Comparison of ENCODE assay signal across 34 mouse cellular contexts in the genomic region with DNA sequence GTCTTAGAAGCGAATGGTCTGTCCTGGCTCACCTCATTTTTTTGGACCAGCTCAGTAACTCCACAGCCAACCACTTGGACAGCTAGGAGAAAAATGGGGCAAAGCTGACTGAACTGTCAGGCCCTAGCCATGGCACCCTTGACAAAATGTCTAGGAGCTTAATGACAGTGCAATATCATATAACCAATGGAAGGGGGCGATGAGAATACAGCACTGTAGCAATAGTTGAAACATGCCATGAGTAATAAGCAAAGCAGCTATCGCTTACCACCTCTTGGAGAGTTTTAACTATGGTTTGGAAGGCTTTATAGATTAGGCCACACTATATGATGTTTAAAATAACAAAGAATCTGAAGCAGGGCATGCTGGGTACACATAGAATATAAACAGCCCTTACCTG. TPM values are rescaled to one million over a fixed set of nuclear protein-coding genes. Genes with fewer than 3 reads are reported as not detected.
DNase-seq lines count a peak whose midpoint lies in the region; ATAC-seq and TF ChIP-seq lines count a peak whose summit lies in the region.
"Had no signal": no experiment of that assay in that cellular context is flagged by ENCODE, and none has a peak within 500 bp of the region (broad histone marks: within the 10 kb centered on the region; RNA-seq: fewer than 3 reads in every experiment).

No protein-coding gene starts in this region.

- H3K27ac ChIP-seq in layer of hippocampus, adult 2 months = no peak overlapping the region
- no peak overlapping the region for H3K27ac ChIP-seq in neural tube, embryonic 15.5 days (replicated peaks)
- H3K27ac ChIP-seq in midbrain, embryonic 14.5 days (replicated peaks; ENCODE audit: low read depth, low read length) = no peak overlapping the region
- H3K27ac ChIP-seq: embryonic facial prominence, embryonic 10.5 days; embryonic facial prominence, embryonic 15.5 days; forebrain, embryonic 13.5 days; heart, embryonic 13.5 days; hindbrain, embryonic 14.5 days; liver, embryonic 13.5 days; midbrain, embryonic 12.5 days had no signal

- no peaks in the 10 kb centered on the region for H3K27me3 ChIP-seq in E14TG2a.4 (ENCODE audit: insufficient read depth, low read length)
- no peaks in the 10 kb centered on the region for H3K27me3 ChIP-seq in neural tube, embryonic 15.5 days (replicated peaks)
- H3K27me3 ChIP-seq in midbrain, embryonic 14.5 days (ENCODE audit: control insufficient read depth, insufficient read depth, low read length) = no peaks in the 10 kb centered on the region
- H3K27me3 ChIP-seq: embryonic facial prominence, embryonic 15.5 days; forebrain, embryonic 13.5 days; heart, embryonic 13.5 days; liver, embryonic 13.5 days; megakaryocyte, embryonic 14.5 days; midbrain, embryonic 12.5 days had no signal

- no peak overlapping the region for H3K4me2 ChIP-seq in neural tube, embryonic 15.5 days
- H3K4me2 ChIP-seq in midbrain, embryonic 14.5 days (ENCODE audit: low read length) = no peak overlapping the region
- H3K4me2 ChIP-seq: embryonic facial prominence, embryonic 15.5 days; forebrain, embryonic 13.5 days; heart, embryonic 13.5 days; hindbrain, embryonic 14.5 days; liver, embryonic 13.5 days; midbrain, embryonic 12.5 days had no signal

- H3K9me3 ChIP-seq in E14TG2a.4 (ENCODE audit: low read length) = no peaks in the 10 kb centered on the region
- no peaks in the 10 kb centered on the region for H3K9me3 ChIP-seq in neural tube, embryonic 15.5 days (replicated peaks)
- H3K9me3 ChIP-seq in midbrain, embryonic 14.5 days (ENCODE audit: control insufficient read depth, low read length) = no peaks in the 10 kb centered on the region
- H3K9me3 ChIP-seq: embryonic facial prominence, embryonic 10.5 days; embryonic facial prominence, embryonic 15.5 days; forebrain, embryonic 13.5 days; heart, embryonic 13.5 days; liver, embryonic 13.5 days; megakaryocyte, embryonic 14.5 days; midbrain, embryonic 12.5 days had no signal

- TF ChIP-seq CTCF in layer of hippocampus, adult 2 months (conservative IDR thresholded peaks at IDR 0.05) = peak; percentile 69
- peak; percentile 49 for TF ChIP-seq CTCF in E14TG2a.4 (conservative IDR thresholded peaks at IDR 0.05; ENCODE audit: low read length)

- DNase-seq in layer of hippocampus, adult 2 months (ENCODE audit: low spot score in 2 of 2) = no peak
- DNase-seq in layer of hippocampus, adult 9-10 months (ENCODE audit: low spot score) = no peak
- DNase-seq in R1 (ENCODE audit: low read depth, low spot score) = peak; percentile 42
- no peak for DNase-seq in spleen, postnatal 10 days (ENCODE audit: low spot score in 2 of 2)
- no peak for DNase-seq in midbrain, embryonic 14.5 days
- DNase-seq: adrenal gland, postnatal 14 days; B cell, adult 2 months; cerebellum, adult 8-10 months; cerebellum, postnatal 25 days; gastrocnemius, postnatal 36 days; heart, adult 18-20 months; heart, postnatal 10 days; kidney, adult 9 months; kidney, postnatal 10 days; left cerebral cortex, postnatal 4 days; liver, embryonic 13.5 days; lung, adult 18-20 months; lung, postnatal 4 days; right cerebral cortex, adult 18-20 months; spleen, adult 18-20 months; thymus, adult 2 months; thymus, postnatal 36 days had no signal

- ATAC-seq in neural tube, embryonic 15.5 days (ENCODE audit: low FRiP score) = no peak
- no peak for ATAC-seq in midbrain, embryonic 14.5 days (ENCODE audit: low FRiP score, low TSS enrichment)
- ATAC-seq: forebrain, embryonic 13.5 days; intestine, postnatal 0 days; lung, postnatal 0 days had no signal

- WGBS in neural tube, embryonic 15.5 days = 98% methylated on average over 3 of the region's 3 CpGs
- WGBS in midbrain, embryonic 14.5 days = 98% methylated on average over 3 of the region's 3 CpGs

- H3K36me3 ChIP-seq in E14TG2a.4 (ENCODE audit: insufficient read depth, low read length) = peaks cover 51% of the 10 kb centered on the region
- H3K36me3 ChIP-seq in neural tube, embryonic 15.5 days = peaks cover 60% of the 10 kb centered on the region
- peaks cover 67% of the 10 kb centered on the region for H3K36me3 ChIP-seq in midbrain, embryonic 14.5 days (ENCODE audit: control insufficient read depth, insufficient read depth, low read length)

- no peak overlapping the region for H3K9ac ChIP-seq in neural tube, embryonic 15.5 days (replicated peaks)
- no peak overlapping the region for H3K9ac ChIP-seq in midbrain, embryonic 14.5 days (replicated peaks; ENCODE audit: low read length)
- H3K9ac ChIP-seq: embryonic facial prominence, embryonic 15.5 days; forebrain, embryonic 13.5 days; heart, embryonic 13.5 days; hindbrain, embryonic 14.5 days; liver, embryonic 13.5 days; midbrain, embryonic 12.5 days had no signal

- H3K4me3 ChIP-seq in layer of hippocampus, adult 2 months = no peak overlapping the region
- H3K4me3 ChIP-seq in E14TG2a.4 (replicated peaks; ENCODE audit: low read length) = no peak overlapping the region
- H3K4me3 ChIP-seq in neural tube, embryonic 15.5 days (replicated peaks) = no peak overlapping the region
- H3K4me3 ChIP-seq in midbrain, embryonic 14.5 days (replicated peaks; ENCODE audit: low read depth, low read length) = no peak overlapping the region
- H3K4me3 ChIP-seq: embryonic facial prominence, embryonic 10.5 days; embryonic facial prominence, embryonic 15.5 days; forebrain, embryonic 13.5 days; heart, embryonic 13.5 days; liver, embryonic 13.5 days; megakaryocyte, embryonic 14.5 days; midbrain, embryonic 12.5 days had no signal

- peaks cover 3% of the 10 kb centered on the region; the same call in 1 of the 2 replicates for H3K4me1 ChIP-seq in E14TG2a.4 (replicated peaks; ENCODE audit: low read depth, low read length)
- H3K4me1 ChIP-seq in neural tube, embryonic 15.5 days = no peaks in the 10 kb centered on the region
- no peaks in the 10 kb centered on the region for H3K4me1 ChIP-seq in midbrain, embryonic 14.5 days (ENCODE audit: control insufficient read depth, insufficient read depth, low read length)
- H3K4me1 ChIP-seq: embryonic facial prominence, embryonic 10.5 days; embryonic facial prominence, embryonic 15.5 days; forebrain, embryonic 13.5 days; heart, embryonic 13.5 days; liver, embryonic 13.5 days; midbrain, embryonic 12.5 days had no signal

RNA-seq across cellular contexts. Expression of gene F3, which starts 45.4 kb away (rescaled TPM):
- total RNA-seq in layer of hippocampus, adult 2 months (2021) = 10 to 100 TPM; 52.6 to 68.0 TPM
- polyA plus RNA-seq in neural tube, embryonic 15.5 days (2015; fragmentation: Nextera tagmentation; extraction: Ambion mirVana) = 7.7 and 9.3 TPM in 2 replicates
- polyA plus RNA-seq in midbrain, embryonic 14.5 days (2014; fragmentation: Nextera tagmentation; extraction: Ambion mirVana) = 6.9 and 7.2 TPM in 2 replicates
- total RNA-seq: MEL had no signal

RNA-seq across cellular contexts. Expression of gene Abcd3, which starts 46.3 kb away (rescaled TPM):
- total RNA-seq in layer of hippocampus, adult 2 months (2021) = 10 to 100 TPM; 55.7 to 55.8 TPM
- polyA plus RNA-seq in neural tube, embryonic 15.5 days (2015; fragmentation: Nextera tagmentation; extraction: Ambion mirVana) = 71.2 and 74.4 TPM in 2 replicates
- polyA plus RNA-seq in midbrain, embryonic 14.5 days (2014; fragmentation: Nextera tagmentation; extraction: Ambion mirVana) = 59.1 and 75.1 TPM in 2 replicates
